Comparison of ENCODE assay signal across 11 mouse cellular contexts in the genomic region with DNA sequence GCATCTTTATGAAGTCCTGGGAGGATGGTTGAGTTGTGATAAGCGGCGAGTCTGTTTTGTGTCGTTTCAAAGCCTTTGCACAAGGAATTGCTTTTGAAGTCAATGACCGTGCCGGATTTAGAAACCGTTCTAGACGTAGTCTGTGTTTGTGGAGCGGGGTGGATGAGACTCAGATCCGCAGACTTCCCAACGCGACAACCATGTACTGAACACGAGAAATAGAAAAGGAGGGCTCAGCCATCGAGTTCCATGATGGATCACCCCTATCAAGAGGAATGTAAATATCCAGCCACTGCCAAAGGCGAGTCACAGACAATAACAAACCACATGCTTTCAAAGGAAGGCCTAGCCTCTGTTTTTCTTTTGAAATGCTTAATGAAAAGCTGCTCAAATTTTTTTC.
A peak's percentile ranks its signal among the peaks of the same experiment; 100 is the strongest.
DNase-seq lines count a peak whose midpoint lies in the region; ATAC-seq and TF ChIP-seq lines count a peak whose summit lies in the region.
"Had no signal": no experiment of that assay in that cellular context is flagged by ENCODE, and none has a peak within 500 bp of the region (broad histone marks: within the 10 kb centered on the region; RNA-seq: fewer than 3 reads in every experiment).

No protein-coding gene starts in this region.

- H3K4me3 ChIP-seq in heart, embryonic 10.5 days = no peak overlapping the region
- no peak overlapping the region for H3K4me3 ChIP-seq in layer of hippocampus, adult 2 months
- no peak overlapping the region for H3K4me3 ChIP-seq in embryonic fibroblast, embryonic 13.5 days (ENCODE audit: insufficient read depth, low read length)
- H3K4me3 ChIP-seq: forebrain, embryonic 13.5 days; myocyte had no signal

- H3K9me3 ChIP-seq in heart, embryonic 10.5 days = no peaks in the 10 kb centered on the region
- H3K9me3 ChIP-seq: forebrain, embryonic 13.5 days had no signal

- no peaks in the 10 kb centered on the region for H3K36me3 ChIP-seq in heart, embryonic 10.5 days

- TF ChIP-seq POLR2A in embryonic fibroblast, embryonic 13.5 days (IDR thresholded peaks at IDR 0.05; ENCODE audit: low read depth, low read length) = no peak

- no peak for ATAC-seq in CD4-positive, CD25-positive, alpha-beta regulatory T cell, adult 4 months
- no peak for ATAC-seq in megakaryocyte, adult 5-6 weeks (ENCODE audit: poor library complexity, severe bottlenecking)
- ATAC-seq: forebrain, embryonic 13.5 days had no signal

- WGBS in heart, embryonic 10.5 days = 54% methylated on average over 14 of the region's 14 CpGs

- no peaks in the 10 kb centered on the region for H3K27me3 ChIP-seq in heart, embryonic 10.5 days (ENCODE audit: insufficient read depth, poor library complexity, severe bottlenecking)
- H3K27me3 ChIP-seq: forebrain, embryonic 13.5 days had no signal

- intact Hi-C loops in heart, postnatal 36 days (cut with DNase I) = no loop called here

- peak overlapping the region; percentile 65 for H3K27ac ChIP-seq in heart, embryonic 10.5 days
- peak overlapping the region; percentile 59; the same call in 1 of the 2 replicates for H3K27ac ChIP-seq in layer of hippocampus, adult 2 months
- H3K27ac ChIP-seq in embryonic fibroblast, embryonic 13.5 days (ENCODE audit: insufficient read depth, low read length) = peak overlapping the region; percentile 88
- H3K27ac ChIP-seq: forebrain, embryonic 13.5 days had no signal

- no peak for DNase-seq in heart, embryonic 10.5 days (ENCODE audit: low spot score)
- DNase-seq in heart, postnatal 36 days = no peak
- DNase-seq in layer of hippocampus, adult 2 months (ENCODE audit: low spot score in 2 of 2) = no peak
- no peak for DNase-seq in layer of hippocampus, adult 9-10 months (ENCODE audit: low spot score)
- DNase-seq in lung, postnatal 14 days = peak; percentile 39
- DNase-seq: gastrocnemius, postnatal 14 days had no signal

- peaks cover 6% of the 10 kb centered on the region for H3K4me1 ChIP-seq in heart, embryonic 10.5 days
- peaks cover 11% of the 10 kb centered on the region for H3K4me1 ChIP-seq in embryonic fibroblast, embryonic 13.5 days (ENCODE audit: control insufficient read depth, insufficient read depth, low read length)

- TF ChIP-seq CTCF in layer of hippocampus, adult 2 months (conservative IDR thresholded peaks at IDR 0.05) = no peak
- TF ChIP-seq CTCF in embryonic fibroblast, embryonic 13.5 days (IDR thresholded peaks at IDR 0.05; ENCODE audit: borderline replicate concordance, insufficient read depth, low read length) = no peak
